Mouse (Mus musculus) olfactory bulb, adult 2 months (tissue): ENCODE results near the gene Hnf4a. TPM values are rescaled to one million over a fixed set of nuclear protein-coding genes. Genes with fewer than 3 reads are reported as not detected.

Experiments
- H3K27ac ChIP-seq: fragments of 200-500 bp; 2 replicates; pipeline ENCODE4 v1.5.1; 2012; ENCODE audit warnings: low read depth, low read length; ENCODE audit not compliant: insufficient read depth
- H3K4me1 ChIP-seq: fragments of 200-500 bp; 2 replicates; pipeline ENCODE4 v1.6.1; 2012; ENCODE audit warnings: low read length; ENCODE audit not compliant: control insufficient read depth, insufficient read depth
- H3K4me3 ChIP-seq: fragments of 200-500 bp; 2 replicates; pipeline ENCODE4 v1.5.1; 2012; ENCODE audit warnings: mild to moderate bottlenecking, low read depth, low read length, moderate library complexity; ENCODE audit not compliant: insufficient read depth
- CTCF ChIP-seq: fragments of 200-500 bp; IDR thresholded peaks from 2 replicates; pipeline ENCODE4 v1.5.1; 2012; ENCODE audit warnings: low read depth, mild to moderate bottlenecking, low read length, moderate library complexity; ENCODE audit not compliant: insufficient read depth
- POLR2A ChIP-seq: fragments of 200-500 bp; IDR thresholded peaks from 2 replicates; pipeline ENCODE4 v1.6.1; 2012; ENCODE audit warnings: mild to moderate bottlenecking, low read depth, low read length, moderate library complexity; ENCODE audit not compliant: insufficient read depth
- WGBS: fragments of 180-500 bp; shearing (Covaris S2); methylation state at CpG from one replicate; pipeline ENCODE4 v1.1.7; 2018; 5-methylcytosine and 5-hydroxymethylcytosine counted together
- polyA plus RNA-seq: library from polyadenylated mRNA; stranded (reverse); fragments of >200 nt; gene quantifications from 2 replicates; pipeline ENCODE4 v1.2.4, GENCODE M21; 2012; ENCODE audit warnings: low replicate concordance; ENCODE audit not compliant: missing spikeins, insufficient read depth, insufficient read length

The Hnf4a gene
- polyA plus RNA-seq, 1 experiment = not detected

- Histone ChIP-seq H3K4me1 (no peaks in the 10 kb centered on the region), H3K27ac (no peak overlapping the region), H3K4me3 (no peak overlapping the region)
- 89% methylated on average over 9 of the region's 9 CpGs for WGBS
- no peak for TF ChIP-seq CTCF
- TF ChIP-seq POLR2A = no peak
Measured at GRCm38 (mm10) chr2:163540231-163541117, 33.9 kb downstream of the Hnf4a start.

GRCm38 (mm10) chr2:163541568-163542182 lies 35.1 kb downstream of the Hnf4a start:
- no peak overlapping the region for H3K27ac ChIP-seq
- H3K4me3 ChIP-seq = no peak overlapping the region
- TF ChIP-seq POLR2A (no peak), CTCF (no peak)
- 82% methylated on average over 10 of the region's 10 CpGs for WGBS
- H3K4me1 ChIP-seq = no peaks in the 10 kb centered on the region

- Histone ChIP-seq H3K4me3 (no peak overlapping the region), H3K4me1 (no peaks in the 10 kb centered on the region), H3K27ac (no peak overlapping the region)
- TF ChIP-seq CTCF = no peak
- TF ChIP-seq POLR2A = no peak
- WGBS = 91% methylated on average over 10 of the region's 10 CpGs
Measured at GRCm38 (mm10) chr2:163542674-163543073, 36.1 kb downstream of the Hnf4a start.

- TF ChIP-seq CTCF = no peak
- no peak for TF ChIP-seq POLR2A
- Histone ChIP-seq H3K4me1 (no peaks in the 10 kb centered on the region), H3K27ac (no peak overlapping the region), H3K4me3 (no peak overlapping the region)
- WGBS = 75% methylated on average over 14 of the region's 14 CpGs
Measured at GRCm38 (mm10) chr2:163546623-163547318, 40.2 kb downstream of the Hnf4a start.

GRCm38 (mm10) chr2:163548822-163549221 lies 42.2 kb downstream of the Hnf4a start:
- 74% methylated on average over 6 of the region's 6 CpGs for WGBS
- Histone ChIP-seq H3K4me3 (no peak overlapping the region), H3K4me1 (no peaks in the 10 kb centered on the region), H3K27ac (no peak overlapping the region)
- no peak for TF ChIP-seq POLR2A
- no peak for TF ChIP-seq CTCF

- no peaks in the 10 kb centered on the region for H3K4me1 ChIP-seq
- H3K4me3 ChIP-seq = no peak overlapping the region
- TF ChIP-seq POLR2A (no peak), CTCF (no peak)
- no peak overlapping the region for H3K27ac ChIP-seq
- WGBS = 35% methylated on average over 6 of the region's 6 CpGs
Measured at GRCm38 (mm10) chr2:163549786-163550185, 43.2 kb downstream of the Hnf4a start.

- TF ChIP-seq CTCF (no peak), POLR2A (no peak)
- WGBS = 92% methylated on average over 8 of the region's 8 CpGs
- H3K27ac ChIP-seq = no peak overlapping the region
Measured at GRCm38 (mm10) chr2:163552518-163552929, 45.9 kb downstream of the Hnf4a start.

GRCm38 (mm10) chr2:163554425-163554982 lies 47.9 kb downstream of the Hnf4a start:
- WGBS = 79% methylated on average over 4 of the region's 4 CpGs
- Histone ChIP-seq H3K27ac (no peak overlapping the region), H3K4me1 (no peaks in the 10 kb centered on the region), H3K4me3 (no peak overlapping the region)
- no peak for TF ChIP-seq CTCF
- TF ChIP-seq POLR2A = no peak

More at GRCm38 (mm10) chr2:163552518-163552929, 45.9 kb downstream of the Hnf4a start:
- Histone ChIP-seq H3K4me3 (no peak overlapping the region), H3K4me1 (no peaks in the 10 kb centered on the region)
